Mouse (Mus musculus) heart, postnatal 0 days (tissue): Measurements from ENCODE around the gene Trmt1l. TPM values are rescaled to one million over a fixed set of nuclear protein-coding genes. Genes with fewer than 3 reads are reported as not detected.

ENCODE experiments used
- ATAC-seq: fragments of 200-750 bp; cut with Nextera tagmentation; 2 replicates; pipeline ENCODE4 v1.8.0; 2017; ENCODE audit warnings: low read depth, moderate number of reproducible peaks, moderate library complexity; ENCODE audit not compliant: insufficient read depth
- DNase-seq: peaks from one replicate; pipeline ENCODE4 v3.0.0-alpha.2; 2016; ENCODE audit warnings: low spot score
- H3K27ac ChIP-seq: fragments of 300-500 bp; sonication (generic); 2 replicates; pipeline ENCODE4 v1.5.1; 2014; ENCODE audit warnings: low read depth, mild to moderate bottlenecking
- H3K27me3 ChIP-seq: fragments of 300-500 bp; sonication (generic); 2 replicates; pipeline ENCODE4 v1.6.1; 2014; ENCODE audit warnings: low read length, mixed read lengths; ENCODE audit not compliant: control insufficient read depth, insufficient read depth
- H3K36me3 ChIP-seq: fragments of 300-500 bp; sonication (generic); replicated peaks from 2 replicates; pipeline ENCODE4 v1.6.1; 2014; ENCODE audit warnings: low read length, mixed read lengths; ENCODE audit not compliant: control insufficient read depth, insufficient read depth
- H3K4me1 ChIP-seq: fragments of 300-500 bp; sonication (generic); 2 replicates; pipeline ENCODE4 v1.6.1; 2014; ENCODE audit warnings: antibody characterized with exemption; ENCODE audit not compliant: control insufficient read depth, insufficient read depth
- H3K4me2 ChIP-seq: fragments of 300-500 bp; sonication (generic); 2 replicates; pipeline ENCODE4 v1.6.1; 2014; ENCODE audit warnings: low read depth, mild to moderate bottlenecking, low read length, moderate library complexity
- H3K4me3 ChIP-seq: fragments of 300-500 bp; sonication (generic); 2 replicates; pipeline ENCODE4 v1.5.1; 2014; ENCODE audit warnings: low read depth, low read length
- H3K9ac ChIP-seq: fragments of 300-500 bp; sonication (generic); replicated peaks from 2 replicates; pipeline ENCODE4 v1.6.1; 2014; ENCODE audit warnings: low read depth, low read length, mixed read lengths
- H3K9me3 ChIP-seq: fragments of 300-500 bp; sonication (generic); replicated peaks from 2 replicates; pipeline ENCODE4 v1.6.1; 2016; ENCODE audit warnings: low read length; ENCODE audit not compliant: control insufficient read depth
- CTCF ChIP-seq: IDR thresholded peaks from 2 replicates; pipeline ENCODE4 v1.5.1; 2016; ENCODE audit warnings: antibody characterized with exemption, control low read depth, low read depth
- EP300 ChIP-seq: IDR thresholded peaks from 2 replicates; pipeline ENCODE4 v1.6.1; 2016; ENCODE audit warnings: antibody characterized with exemption, low read depth
- WGBS: fragments of 180-500 bp; shearing (Covaris S2); extraction: QIAGEN DNeasy Blood & Tissue Kit; methylation state at CpG from one replicate; pipeline ENCODE4 v1.1.7; 2014; 5-methylcytosine and 5-hydroxymethylcytosine counted together
- polyA plus RNA-seq: library from polyadenylated mRNA; unstranded; fragments of >200 nt; fragmentation: Nextera tagmentation; extraction: Ambion mirVana; gene quantifications from 2 replicates; pipeline ENCODE4 v1.2.1, GENCODE M21; 2015
- total RNA-seq: library from RNA; depleted of rRNA; stranded (reverse); fragments of >200 nt; gene quantifications from 2 replicates; pipeline ENCODE4 v1.2.3, GENCODE M21; 2014; ENCODE audit warnings: low replicate concordance; rRNA removed

Trmt1l gene
- total RNA-seq = 10.7 and 12.7 TPM in 2 replicates
- polyA plus RNA-seq = 24.2 and 26.8 TPM in 2 replicates

DNA sequence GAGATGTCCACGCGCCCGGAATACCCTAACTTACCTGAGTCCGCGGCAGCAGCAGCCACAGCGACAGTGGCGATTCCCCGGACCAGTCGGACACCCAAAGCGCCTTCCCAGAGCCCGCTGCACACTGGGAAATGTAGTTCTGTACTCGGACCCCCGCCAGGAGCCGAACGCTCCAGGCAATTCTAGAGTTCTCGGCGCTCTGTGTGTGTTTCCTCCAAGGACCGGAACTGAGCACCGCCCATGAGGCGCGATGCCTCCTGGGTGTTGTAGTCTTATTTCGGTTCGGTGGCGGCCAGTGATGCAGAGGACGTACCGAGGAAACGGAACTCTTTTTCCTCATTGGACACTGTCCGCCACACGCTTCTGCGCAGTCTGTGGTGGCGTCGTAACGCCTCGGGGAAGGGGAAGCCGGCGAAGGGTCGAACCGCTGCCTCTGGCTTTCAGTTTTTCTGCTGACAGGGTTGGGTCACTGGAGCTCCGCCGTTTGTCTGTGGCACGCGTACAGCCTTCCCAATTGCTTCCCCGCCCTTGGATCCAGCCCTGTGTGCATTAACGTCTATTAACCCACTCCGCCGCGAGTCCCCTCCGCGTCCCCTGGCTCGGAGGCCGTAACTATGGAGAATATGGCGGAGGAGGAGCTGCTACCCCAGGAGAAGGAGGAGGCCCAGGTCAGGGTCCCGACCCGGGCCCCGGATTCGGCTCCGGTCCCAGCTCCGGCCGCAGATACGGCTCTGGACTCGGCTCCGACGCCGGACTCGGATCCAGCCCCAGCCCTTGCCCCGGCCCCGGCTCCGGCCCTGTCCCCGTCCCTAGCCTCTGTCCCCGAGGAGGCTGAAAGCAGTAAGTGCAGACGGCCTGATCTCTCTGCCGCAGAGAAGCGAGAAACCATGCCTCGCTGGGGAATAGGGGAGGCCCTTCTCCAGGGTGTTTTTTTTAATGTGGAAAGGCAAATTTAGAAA is at the start of gene Trmt1l, which contains the start of gene Swt1:
Gene Trmt1l, plus strand, starts transcription at position 280 of the 959 bp plus-strand sequence.
Gene Swt1, minus strand, starts transcription at position 193 of the 959 bp plus-strand sequence.
- H3K27ac ChIP-seq = peak within 1 kb of the TSS; percentile 97
- H3K9ac ChIP-seq = peak within 1 kb of the TSS; percentile 92
- H3K9me3 ChIP-seq = no peaks in the 10 kb centered on the region
- under 1% methylated on average over 74 of the region's 74 CpGs for WGBS
- DNase-seq (peak; percentile 100), ATAC-seq (peak; percentile 99)
- peak within 1 kb of the TSS; percentile 91 for H3K4me3 ChIP-seq
- H3K27me3 ChIP-seq = no peaks in the 10 kb centered on the region
- H3K4me1 ChIP-seq = peaks cover 12% of the 10 kb centered on the region
- peaks cover 5% of the 10 kb centered on the region; the same call in 1 of the 2 replicates for H3K36me3 ChIP-seq
- peak within 1 kb of the TSS; percentile 72 for H3K4me2 ChIP-seq
- TF ChIP-seq CTCF (no peak), EP300 (peak; percentile 68; the same call in 1 of the 2 replicates)

DNA sequence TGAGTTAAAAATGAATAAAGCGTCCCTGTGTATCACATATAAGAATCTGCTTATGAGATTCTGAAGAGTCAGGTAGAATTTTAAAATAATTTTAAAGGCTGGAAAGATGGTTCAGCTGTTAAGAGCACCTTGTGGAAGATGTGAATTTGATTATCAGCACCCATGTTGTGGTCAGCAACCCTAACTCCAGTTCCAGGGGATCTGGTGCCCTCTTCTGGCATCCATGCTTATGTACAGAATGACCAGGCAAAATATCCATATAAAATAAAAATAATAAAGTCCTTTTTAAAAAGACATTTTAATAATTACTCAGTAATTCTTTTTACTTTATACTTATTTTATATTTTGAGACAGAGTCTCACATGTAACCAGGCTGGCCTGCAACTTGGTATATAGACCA is 38.3 kb upstream of the Trmt1l start:
- Histone ChIP-seq H3K27me3 (no peaks in the 10 kb centered on the region), H3K4me2 (no peak overlapping the region), H3K27ac (no peak overlapping the region), H3K4me1 (no peaks in the 10 kb centered on the region), H3K9me3 (no peaks in the 10 kb centered on the region), H3K4me3 (no peak overlapping the region), H3K36me3 (peaks cover 12% of the 10 kb centered on the region; the same call in 1 of the 2 replicates), H3K9ac (no peak overlapping the region)
- WGBS = 98% methylated on average over 1 of the region's 1 CpGs
- DNase-seq (no peak), ATAC-seq (no peak)
- TF ChIP-seq EP300 (no peak), CTCF (peak; percentile 59)

DNA sequence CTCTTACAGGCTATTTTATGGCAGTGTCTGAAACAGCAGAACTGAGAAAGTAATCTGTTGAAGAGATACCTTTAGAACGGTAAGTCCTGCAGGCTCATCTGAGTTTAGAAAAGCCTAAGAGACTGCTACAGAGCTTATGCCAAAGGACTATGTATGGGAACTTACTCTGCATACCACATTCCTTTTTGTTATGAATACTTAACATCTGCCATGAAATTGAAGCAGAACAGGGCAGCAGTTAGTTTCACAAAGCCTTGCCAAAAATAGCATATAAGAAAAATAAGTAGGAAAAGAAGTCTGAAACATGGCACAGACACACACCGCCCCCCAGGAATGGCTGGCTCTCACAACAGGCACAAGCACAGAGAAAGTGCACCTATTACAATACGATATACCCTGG is 18.5 kb upstream of the Trmt1l start:
- no peak for DNase-seq
- Histone ChIP-seq H3K9ac (no peak overlapping the region), H3K27me3 (no peaks in the 10 kb centered on the region), H3K4me1 (no peaks in the 10 kb centered on the region), H3K27ac (no peak overlapping the region), H3K9me3 (no peaks in the 10 kb centered on the region), H3K36me3 (peaks cover 27% of the 10 kb centered on the region), H3K4me3 (no peak overlapping the region), H3K4me2 (no peak overlapping the region)
- TF ChIP-seq EP300 = no peak
- no peak for TF ChIP-seq CTCF
- no peak for ATAC-seq
- WGBS = 84% methylated on average over 3 of the region's 3 CpGs

DNA sequence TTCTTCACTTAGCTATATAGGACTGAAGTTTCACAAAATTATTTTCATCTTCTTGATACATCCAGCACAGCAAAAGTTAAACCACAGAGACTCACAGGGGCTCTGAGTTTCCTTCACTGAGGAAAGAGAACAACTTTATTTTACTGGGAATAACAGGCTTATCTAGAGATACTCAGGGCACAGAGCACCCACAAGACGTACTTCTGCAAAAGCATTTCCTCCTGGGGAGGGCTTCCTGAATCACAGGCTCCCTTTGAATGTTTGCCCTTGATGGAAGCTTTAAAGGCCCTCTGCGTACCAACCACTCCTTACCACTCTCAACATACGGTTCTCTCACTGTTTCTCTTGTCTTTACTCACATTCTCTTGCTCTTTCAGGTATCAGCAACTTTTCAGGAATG is 6.2 kb upstream of the Trmt1l start:
- TF ChIP-seq EP300 (no peak), CTCF (no peak)
- Histone ChIP-seq H3K4me1 (peaks cover 4% of the 10 kb centered on the region), H3K4me3 (no peak overlapping the region), H3K9me3 (no peaks in the 10 kb centered on the region), H3K36me3 (peaks cover 27% of the 10 kb centered on the region), H3K9ac (no peak overlapping the region), H3K4me2 (no peak overlapping the region), H3K27ac (no peak overlapping the region), H3K27me3 (no peaks in the 10 kb centered on the region)
- WGBS = 47% methylated on average over 3 of the region's 3 CpGs
- DNase-seq (no peak), ATAC-seq (no peak)

DNA sequence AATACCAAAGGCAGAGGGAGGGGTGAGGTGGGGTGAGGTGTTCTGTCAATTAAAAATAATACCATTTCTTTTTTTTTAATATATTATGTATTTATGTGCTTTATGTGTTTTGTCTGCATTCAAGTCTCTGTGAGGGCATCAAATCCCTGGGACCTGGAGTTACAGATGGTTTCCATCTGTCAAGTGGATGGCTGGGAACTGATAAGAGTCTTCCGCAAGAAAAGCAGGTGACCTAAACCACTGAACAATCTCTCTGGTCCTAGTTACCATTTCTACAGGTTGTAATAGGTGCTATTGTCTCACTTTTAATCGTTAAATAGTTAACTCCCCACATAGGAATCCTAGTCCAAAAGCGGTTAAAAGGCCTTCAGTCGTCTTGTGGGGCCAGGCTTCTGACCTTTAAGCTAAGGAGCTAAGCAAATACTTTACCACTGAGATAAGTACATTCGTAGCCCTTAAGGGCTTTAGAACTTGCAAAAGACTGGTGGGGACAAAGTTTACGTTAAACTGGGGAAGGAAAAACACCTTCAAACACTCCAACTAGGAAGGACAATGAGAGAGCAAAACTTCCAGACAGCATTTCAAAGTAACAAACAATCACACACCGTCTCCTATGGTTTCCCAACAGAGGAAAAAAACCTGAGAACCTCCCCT is 1.3 kb upstream of the Trmt1l start:
- ATAC-seq (no peak), DNase-seq (no peak)
- Histone ChIP-seq H3K9ac (peak overlapping the region; percentile 70), H3K4me3 (peak overlapping the region; percentile 91), H3K4me2 (peak overlapping the region; percentile 60), H3K27me3 (no peaks in the 10 kb centered on the region), H3K27ac (peak overlapping the region; percentile 59; the same call in 1 of the 2 replicates), H3K36me3 (0 out of 2 replicates have a peak, but pooled peaks cover 4% of the 10 kb centered on the region), H3K9me3 (no peaks in the 10 kb centered on the region), H3K4me1 (peaks cover 12% of the 10 kb centered on the region)
- TF ChIP-seq CTCF = no peak
- no peak for TF ChIP-seq EP300
- 9% methylated on average over 7 of the region's 7 CpGs for WGBS
